Mouse (Mus musculus): ENCODE measurements around the gene Tmem183a. TPM values are rescaled to one million over a fixed set of nuclear protein-coding genes. Genes with fewer than 3 reads are reported as not detected.

Gene Tmem183a
- total RNA-seq, 2 experiments from 2014 or later, result 67.2 to 72.9 TPM

DNA sequence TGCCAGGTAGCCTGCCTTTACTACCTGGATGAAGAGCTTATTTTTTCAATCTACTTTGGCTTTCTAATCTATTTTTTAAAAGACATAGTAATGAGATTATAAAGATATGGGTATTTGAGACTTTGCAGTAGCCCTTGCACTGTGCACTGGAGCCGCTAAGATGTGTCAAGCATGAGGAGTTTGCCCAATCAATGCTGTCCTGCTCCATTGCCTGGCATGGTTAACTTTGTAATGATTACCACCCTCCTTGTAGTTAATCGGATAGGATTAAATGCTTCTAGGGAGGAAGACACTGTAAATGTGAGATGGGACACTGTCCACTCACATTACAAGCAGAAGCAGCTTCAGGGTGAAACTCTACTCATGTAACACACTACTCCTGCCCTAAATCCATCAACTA lies 8.5 kb downstream of the Tmem183a start:
- DNase-seq (ENCODE audit: low spot score in 2 of 2), result no peak
- intact Hi-C loops (cut with DNase I), result loop anchor here (10.0 kb wide), 1 partner anchor 251 kb away; no protein-coding TSS in a partner anchor

DNA sequence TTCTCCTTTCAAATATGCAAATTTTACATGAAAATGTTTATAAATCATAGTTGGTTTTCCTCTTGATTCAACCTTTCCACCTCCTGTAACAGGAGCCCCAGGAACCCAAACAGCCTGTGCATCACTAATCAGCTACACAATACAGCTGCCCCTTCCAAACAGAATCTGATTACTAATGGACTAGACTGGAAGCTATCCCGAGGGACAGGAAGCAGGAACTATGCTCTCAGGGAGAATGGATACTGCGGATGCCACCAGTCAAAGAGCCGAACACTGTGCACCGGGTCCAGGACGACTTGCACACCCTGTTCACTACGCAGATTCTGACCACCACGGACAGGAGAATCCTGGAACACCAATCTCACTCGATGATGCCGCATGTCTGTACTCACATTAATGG lies 14.0 kb downstream of the Tmem183a start:
- no peak for DNase-seq (ENCODE audit: low spot score in 2 of 2)
- intact Hi-C loops (cut with DNase I), result no loop called here

DNA sequence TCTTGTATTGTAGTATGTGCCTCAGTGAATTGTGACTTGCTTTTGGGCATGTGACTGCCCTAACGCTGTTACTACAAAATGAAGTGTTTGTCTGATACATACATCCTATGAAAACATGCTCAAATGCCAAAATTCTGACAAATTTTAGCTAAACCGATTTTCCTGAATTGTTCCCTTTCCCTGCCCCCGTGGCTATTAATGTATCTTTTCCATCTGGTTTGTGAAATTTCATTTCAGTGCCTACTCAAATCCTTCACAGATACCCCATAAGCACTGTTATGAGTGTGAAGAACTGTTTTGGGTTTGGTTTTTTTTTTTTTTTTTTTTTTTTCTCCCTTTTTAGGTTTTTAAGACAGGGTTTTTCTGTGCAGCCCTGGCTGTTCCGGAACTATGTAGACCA lies 16.7 kb downstream of the Tmem183a start:
- intact Hi-C loops (cut with DNase I), result no loop called here
- peak; percentile 44 to 86 for DNase-seq (ENCODE audit: low spot score in 2 of 2)

DNA sequence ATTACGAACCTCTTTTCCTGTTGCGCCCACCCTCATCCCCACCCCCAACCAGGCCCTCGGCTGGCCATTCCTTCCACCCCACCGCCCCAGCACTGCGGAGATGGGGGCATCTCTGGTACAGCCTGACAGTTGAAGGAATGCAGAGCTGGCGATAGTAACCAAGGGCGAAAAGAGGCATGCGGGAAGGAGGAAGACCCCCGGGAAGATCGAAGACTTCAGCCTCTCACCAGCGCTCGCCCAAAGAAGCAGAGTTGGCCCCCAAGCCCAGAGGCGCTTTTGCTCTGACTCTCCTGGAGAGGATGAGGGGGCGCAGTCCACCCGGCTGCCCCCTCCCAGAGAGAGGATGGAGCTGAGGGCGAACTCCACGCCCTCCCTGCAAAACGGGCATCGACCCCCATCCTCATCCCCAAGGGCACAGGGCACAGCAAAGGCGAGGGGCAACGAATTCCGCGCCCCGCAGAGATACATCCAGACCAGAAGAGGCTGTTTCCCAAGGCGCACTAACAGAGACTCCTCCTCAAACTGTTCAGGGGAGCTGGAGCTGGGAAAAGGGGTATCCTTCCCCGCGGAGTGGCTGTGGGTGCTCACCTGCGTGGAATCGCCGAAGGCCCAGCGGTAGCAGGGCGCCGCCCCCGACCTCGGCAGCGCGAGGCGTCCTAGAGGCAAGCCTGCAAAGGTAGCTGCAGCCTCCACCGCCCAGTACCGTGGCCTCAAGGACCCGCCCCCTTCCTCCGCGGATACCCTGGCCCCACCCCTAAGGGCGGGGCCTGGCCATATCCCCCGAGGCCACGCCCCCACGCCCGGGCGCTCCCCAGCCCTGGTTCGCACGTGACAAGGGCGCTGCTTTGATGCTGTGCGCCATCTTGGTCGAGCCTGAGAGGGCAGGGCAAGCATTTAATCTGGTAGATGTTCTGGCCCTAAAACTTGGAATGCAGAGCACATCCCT lies 17.5 kb downstream of the Tmem183a start:
- DNase-seq (ENCODE audit: low spot score in 2 of 2), result peak; percentile 80 to 87
- intact Hi-C loops (cut with DNase I), result no loop called here

DNA sequence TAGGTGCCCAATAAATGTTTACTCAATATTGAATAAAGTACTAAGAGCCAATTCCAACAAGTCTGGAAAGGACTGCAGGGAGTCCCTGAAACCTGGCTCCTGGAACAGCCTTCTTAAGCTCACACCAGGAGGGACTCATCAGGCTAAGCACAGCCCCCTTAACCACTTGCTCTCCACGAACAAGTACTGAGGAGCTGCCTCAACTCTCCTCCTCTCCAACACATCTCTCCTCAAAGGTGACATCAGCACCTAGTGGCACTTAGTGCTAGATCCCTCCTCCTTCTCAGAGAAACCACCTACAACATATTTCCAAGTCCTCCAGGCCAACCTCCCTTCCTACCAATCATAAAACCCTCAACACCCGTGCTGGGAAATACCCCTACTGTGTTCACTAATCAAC lies 18.2 kb downstream of the Tmem183a start:
- no peak for DNase-seq (ENCODE audit: low spot score in 2 of 2)
- intact Hi-C loops (cut with DNase I), result no loop called here

DNA sequence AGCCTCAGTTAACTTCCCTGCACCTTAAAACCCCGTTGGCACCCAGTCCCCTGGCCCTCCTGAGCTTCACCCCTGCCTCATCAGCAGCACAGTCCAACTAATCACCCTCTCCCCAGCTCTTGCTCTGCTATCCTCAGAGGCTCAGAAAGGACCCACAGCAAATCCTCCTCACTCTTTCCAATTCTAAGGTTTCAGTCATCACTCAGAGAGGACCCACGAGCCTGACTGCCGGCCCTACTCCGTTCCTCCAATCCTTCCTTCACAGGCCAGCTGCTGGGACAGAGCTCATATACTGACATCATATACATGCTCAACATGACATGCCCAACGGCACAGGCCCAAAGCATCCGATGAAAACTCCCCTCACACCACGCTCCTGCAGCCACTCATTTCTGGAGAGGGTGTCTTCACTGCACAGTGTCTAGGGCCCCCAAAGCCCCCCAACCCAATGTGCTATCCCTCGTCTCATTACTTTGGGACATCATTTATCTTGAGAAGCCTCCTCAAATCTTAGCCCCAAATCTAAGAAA lies 18.9 kb downstream of the Tmem183a start:
- intact Hi-C loops (cut with DNase I), result no loop called here
- no peak for DNase-seq (ENCODE audit: low spot score in 2 of 2)

DNA sequence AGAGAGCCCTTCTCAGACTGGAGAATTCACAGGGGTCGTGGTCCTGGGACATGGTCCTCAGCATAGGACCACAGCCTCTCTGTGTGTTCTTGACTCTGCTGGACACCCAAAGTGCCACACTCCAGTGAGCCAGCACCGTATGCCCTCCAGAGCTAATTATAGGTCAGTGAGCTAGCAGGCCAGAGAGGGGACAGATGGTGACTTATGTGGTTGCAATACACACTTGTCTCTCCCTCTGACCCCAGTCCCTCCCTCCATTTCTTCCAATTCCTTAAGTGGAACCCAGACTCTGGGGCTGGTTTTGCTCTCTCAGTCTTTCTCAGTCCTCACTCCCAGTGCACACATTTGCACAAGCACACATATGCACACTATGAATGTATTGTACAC lies 19.5 kb downstream of the Tmem183a start:
- intact Hi-C loops (cut with DNase I), result no loop called here
- DNase-seq (ENCODE audit: low spot score in 2 of 2), result no peak

DNA sequence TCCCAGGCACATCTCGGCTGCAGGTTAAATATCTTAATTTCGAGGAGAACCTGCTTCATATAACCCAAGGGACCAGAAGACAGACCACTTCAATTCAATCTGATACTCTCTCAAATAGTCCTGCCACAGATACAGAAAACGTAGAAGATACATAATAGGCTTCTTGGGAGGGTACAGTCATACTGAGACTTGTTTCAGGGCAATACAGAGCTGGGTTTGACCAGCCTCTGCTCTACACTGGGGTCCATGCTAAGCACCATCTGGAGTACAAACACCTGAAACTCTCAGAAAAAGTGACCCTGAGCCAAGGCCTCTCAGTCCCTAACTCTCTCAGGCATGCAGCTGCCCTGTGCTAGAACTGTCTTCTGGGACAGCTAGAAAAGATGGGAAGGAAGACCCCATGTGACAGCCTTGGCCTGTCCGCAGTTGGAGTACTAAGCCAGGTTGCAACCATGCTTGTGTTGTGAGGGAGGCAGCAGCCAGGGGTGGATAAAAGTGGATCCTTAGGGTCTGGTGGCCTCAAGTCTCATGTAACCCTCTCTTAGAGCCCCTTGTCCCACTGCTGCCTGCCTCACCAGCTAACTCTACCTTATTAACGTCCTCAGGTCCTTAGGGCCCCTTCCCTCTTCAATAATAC lies 20.0 kb downstream of the Tmem183a start:
- no peak for DNase-seq (ENCODE audit: low spot score in 2 of 2)
- intact Hi-C loops (cut with DNase I), result no loop called here

DNA sequence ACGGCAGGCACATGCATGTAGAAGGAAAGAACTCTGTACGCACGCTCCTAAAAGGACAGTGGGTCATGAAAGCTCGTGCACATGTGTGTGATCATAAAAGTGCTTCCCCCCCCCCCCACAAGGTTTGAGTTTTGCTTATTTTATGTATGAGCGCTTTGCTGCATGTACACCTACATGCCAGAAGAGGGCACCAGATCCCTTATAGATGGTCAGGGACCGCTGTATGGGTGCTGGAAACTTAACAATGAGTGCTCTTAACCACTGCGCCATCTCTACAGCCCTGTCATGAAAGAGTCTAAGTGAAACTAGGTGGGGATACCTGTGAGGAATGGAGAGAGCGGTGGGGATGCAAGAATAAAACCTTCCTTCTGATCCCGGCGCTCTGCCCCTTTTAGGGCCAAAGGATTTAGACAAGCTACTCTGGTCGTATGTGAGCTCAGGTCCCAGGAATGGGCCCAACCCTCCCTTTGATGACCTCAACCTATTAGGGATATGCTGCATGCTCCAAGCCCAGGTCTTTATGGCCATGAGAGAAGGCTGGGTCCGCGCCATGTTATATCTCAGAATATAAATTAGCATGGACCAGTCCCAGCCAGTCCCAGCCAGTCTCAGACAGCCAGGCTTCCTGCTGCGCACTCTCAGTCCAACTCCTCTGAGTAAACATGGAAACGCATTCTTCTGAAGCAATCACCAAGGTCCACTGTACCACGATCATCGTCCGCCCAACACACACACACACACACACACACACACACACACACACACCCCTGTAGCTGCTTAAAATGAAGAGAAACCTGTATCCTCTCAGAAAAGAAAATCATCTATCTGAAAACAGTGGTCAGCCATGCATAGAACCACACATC lies 21.8 kb downstream of the Tmem183a start:
- no peak for DNase-seq (ENCODE audit: low spot score in 2 of 2)
- intact Hi-C loops (cut with DNase I), result loop anchor here (10.0 kb wide), 1 partner anchor 435 kb away; the partner anchor contains the start of gene Optc

DNA sequence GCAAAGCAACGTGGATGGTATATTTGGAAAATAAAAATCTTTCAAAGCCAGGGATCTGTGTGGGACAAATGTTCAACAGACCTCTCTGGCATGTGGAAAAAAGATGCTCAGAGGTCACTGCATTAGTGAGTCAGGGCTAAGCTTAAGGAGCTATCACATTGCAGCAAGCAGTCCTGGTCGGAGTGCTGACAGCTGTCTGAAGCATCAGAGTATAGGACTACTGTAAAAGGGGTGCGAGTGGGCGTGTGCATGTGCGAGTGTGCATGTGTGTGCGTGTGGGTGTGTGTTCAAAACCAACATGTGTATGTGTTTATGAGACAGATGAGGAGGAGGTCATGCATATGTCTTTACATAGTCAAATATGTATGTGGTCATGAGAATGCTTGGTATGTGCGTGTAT lies 22.6 kb downstream of the Tmem183a start:
- intact Hi-C loops (cut with DNase I), result loop anchor here (10.0 kb wide), 1 partner anchor 434 kb away; the partner anchor contains the start of gene Optc

DNA sequence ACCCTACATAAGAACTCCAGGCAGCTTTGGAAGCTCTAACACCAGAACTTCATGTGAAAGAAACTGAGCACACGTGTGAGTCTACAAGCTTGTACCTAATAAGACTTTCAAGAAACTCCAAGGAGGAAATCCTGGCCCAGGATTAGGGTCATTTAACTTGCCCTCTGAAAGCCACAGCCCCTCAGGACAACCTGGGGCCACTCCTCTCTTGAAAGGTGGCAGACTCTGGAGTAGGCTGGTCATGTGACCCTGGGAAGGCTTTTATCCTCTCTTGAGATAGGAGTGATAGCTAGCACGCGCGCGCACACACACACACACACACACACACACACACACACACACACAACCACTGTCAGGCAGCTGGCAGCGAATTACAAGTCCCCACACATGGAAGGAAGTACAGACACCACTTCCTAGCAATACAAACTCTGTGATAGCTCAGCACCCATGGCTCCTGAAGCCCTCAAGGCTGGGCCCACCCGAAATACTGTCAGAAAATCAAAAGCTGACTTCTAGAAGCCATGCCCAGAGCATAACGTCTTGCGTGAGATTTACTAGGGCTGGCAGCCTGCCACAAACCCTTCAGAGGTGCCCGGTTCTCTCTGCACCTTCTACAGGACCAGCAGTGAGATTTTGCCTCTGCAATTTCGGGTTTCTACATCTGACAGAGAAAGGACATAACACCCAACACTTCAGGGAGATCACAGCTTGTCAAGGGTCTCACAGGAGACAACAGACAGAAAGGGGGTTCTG lies 24.6 kb downstream of the Tmem183a start:
- intact Hi-C loops (cut with DNase I), result loop anchor here (10.0 kb wide), 1 partner anchor 432 kb away; the partner anchor contains the start of gene Optc
- no peak for DNase-seq (ENCODE audit: low spot score in 2 of 2)

More for the DNA sequence above, 22.6 kb downstream of the Tmem183a start:
- no peak for DNase-seq (ENCODE audit: low spot score in 2 of 2)

DNA sequence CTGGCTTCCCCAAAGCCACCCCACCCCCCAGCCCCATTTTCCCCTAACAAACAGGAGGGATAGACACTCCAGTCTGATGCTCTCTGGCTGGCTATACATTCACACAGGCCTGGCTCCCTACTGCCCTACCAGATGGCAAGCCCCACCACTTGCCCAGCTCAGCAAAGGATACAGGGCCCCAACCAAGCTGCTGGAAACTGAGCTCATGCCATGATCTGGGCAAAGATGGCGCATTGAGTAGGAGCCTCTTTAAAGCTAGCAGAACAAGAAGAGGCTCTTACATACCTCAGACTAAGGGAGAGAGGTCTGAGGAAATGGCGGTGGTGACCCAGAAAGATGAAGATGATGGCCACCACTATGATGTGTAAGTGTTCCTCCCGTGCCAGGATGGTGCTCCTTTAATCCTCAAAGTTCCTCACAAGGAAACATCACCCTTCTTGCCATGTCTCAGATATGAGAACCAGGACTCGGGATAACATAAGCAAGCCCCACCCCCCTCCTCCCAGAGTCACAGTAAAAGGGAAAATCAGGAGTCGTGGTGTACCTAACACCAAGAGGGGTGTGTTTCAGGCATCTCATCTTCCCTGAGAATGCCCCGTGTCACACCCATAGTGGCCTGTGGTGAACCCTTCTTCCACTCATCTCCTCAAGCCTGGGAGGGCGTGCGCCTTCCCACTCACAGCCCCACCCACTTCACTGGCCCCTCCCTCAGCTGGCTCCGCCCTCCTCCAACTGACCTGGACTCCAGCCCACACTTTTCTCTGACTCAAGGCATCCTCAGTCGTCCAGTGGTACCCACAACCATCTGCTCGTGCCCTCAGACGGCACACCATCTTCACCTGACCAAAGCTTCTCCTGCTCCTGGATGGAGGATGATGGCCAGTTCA lies 25.6 kb downstream of the Tmem183a start:
- DNase-seq (ENCODE audit: low spot score in 2 of 2), result no peak
- intact Hi-C loops (cut with DNase I), result loop anchor here (10.0 kb wide), 1 partner anchor 431 kb away; the partner anchor contains the start of gene Optc

DNA sequence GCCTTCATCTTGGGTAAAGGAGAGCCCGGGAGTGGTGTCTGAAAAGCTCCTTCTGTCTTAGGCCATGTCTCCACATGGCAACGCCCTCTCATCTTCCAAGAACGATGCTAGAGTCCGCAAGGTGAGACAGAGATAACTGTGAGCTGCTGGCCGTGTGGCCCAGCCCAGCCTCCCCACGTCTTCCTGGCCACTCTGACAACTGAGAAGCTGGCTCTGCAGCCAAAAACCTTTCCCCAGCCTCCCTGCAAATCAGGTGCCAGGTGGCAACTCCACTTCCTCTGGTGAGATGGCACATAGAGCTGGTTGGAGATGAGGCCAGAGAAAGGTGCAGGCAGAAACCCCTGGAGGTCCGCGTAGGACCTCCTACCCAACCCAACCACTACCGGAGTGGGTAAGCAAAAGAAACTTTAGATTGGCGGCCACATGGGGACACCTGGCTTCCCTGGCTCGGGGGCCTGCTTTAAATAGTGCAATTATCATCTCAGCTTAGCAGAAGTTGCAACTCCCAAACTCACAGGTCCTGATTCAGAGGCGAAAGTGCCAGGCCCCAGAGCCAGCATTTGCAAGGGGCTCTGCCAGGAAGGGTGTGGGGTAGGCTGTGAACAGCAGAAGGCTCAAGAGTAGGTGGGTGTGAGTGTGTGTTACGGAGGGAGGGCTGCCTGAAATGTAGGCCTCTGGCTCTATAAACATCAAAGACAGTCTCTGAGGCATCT lies 26.4 kb downstream of the Tmem183a start:
- DNase-seq (ENCODE audit: low spot score in 2 of 2), result peak in 1 of 2 experiments; percentile 90

DNA sequence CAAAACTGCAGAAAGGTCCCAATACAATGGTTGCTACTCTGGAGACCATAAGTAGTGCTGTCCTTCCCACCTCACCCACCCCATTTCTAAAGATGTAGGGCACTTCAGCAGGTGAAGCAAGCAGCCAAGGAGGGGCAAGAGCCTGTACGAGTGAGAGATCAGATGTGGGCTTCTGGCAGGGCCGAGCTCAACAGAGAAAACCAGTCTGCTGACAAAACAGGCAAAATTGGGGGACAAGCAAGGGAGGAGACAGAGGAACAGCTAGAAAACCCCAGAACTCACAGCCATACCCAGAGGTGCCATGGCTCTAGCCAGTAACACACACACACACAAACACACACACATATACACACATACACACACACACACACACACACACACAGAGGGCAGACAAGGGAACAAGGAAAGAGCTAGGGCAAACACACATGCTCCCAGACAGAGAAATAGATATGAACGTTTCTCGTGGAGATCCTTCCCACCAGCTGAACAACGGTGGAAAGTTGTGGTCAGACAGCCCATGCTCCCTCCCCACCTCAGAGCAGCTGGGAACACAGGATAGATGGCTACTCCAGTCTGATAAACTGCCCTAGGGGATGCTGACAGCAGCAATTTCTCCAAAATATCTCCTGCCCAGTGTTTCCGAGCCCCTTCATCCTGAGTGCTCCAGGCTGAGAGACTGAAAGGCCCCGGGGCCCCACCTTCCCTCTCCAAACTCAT lies 27.5 kb downstream of the Tmem183a start:
- no peak for DNase-seq (ENCODE audit: low spot score in 2 of 2)
- intact Hi-C loops (cut with DNase I), result loop anchor here (5.0 to 10.0 kb wide), 4 partner anchors 92 to 429 kb away; partner anchors contain the start of gene Optc

More for the DNA sequence above, 26.4 kb downstream of the Tmem183a start:
- intact Hi-C loops (cut with DNase I), result loop anchor here (10.0 kb wide), 1 partner anchor 431 kb away; the partner anchor contains the start of gene Optc

DNA sequence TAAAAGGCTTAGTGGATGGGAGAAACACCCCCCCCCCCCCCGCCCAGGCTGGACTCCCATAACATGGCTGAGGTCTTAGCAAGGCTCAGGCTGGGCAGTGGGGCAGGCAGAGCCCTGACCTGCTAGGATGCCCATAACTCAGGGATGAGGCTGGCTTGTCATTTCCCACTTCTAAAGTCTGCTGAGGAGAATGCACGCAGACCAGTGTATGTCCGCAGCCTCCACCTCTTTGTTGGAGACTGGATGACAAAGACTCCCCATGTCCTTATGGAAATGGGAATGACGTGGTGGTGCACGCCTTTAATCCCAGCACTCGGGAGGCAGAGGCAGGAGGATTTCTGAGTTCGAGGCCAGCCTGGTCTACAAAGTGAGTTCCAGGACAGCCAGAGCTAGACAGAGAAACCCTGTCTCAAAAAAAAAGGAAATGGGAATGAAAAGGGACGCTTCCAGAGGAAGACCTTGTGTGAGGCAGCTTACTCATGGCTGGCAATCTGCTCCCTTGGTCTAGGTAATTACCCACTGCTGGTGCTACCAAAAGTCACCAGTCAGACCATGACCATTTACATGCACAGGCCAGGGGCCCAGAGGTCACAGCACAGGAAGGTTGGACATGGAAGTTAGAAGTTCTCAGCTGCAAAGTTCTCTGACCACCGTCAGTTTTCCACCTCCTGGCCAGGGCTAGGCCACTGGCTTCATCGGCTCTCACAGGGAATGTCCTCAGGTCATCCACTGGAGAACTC lies 28.2 kb downstream of the Tmem183a start:
- intact Hi-C loops (cut with DNase I), result loop anchor here (2.0 to 10.0 kb wide), 5 partner anchors 91 to 429 kb away; partner anchors contain the start of gene Optc
- no peak for DNase-seq (ENCODE audit: low spot score in 2 of 2)
